Mouse (Mus musculus) gonadal fat pad, adult 2 months (tissue): ENCODE data around the gene Rrp12. TPM values are rescaled to one million over a fixed set of nuclear protein-coding genes. Genes with fewer than 3 reads are reported as not detected.
A peak's percentile ranks its signal among the peaks of the same experiment; 100 is the strongest.
"Not testable (repeated sequence)": the region's sequence is repeated elsewhere in the genome, so short reads cannot be mapped to it uniquely, and the experiment has no call there.

Experiments
- DNase-seq: peaks from one replicate; pipeline ENCODE4 v3.0.0-alpha.2; 2012; ENCODE audit warnings: low read depth
- polyA plus RNA-seq: library from polyadenylated mRNA; depleted of rRNA; stranded (reverse); fragments of >200 nt; gene quantifications from 2 replicates; pipeline ENCODE4 v1.2.3, GENCODE M21; 2012; rRNA removed

Gene Rrp12
- 6.0 and 6.9 TPM in 2 replicates for polyA plus RNA-seq

DNA sequence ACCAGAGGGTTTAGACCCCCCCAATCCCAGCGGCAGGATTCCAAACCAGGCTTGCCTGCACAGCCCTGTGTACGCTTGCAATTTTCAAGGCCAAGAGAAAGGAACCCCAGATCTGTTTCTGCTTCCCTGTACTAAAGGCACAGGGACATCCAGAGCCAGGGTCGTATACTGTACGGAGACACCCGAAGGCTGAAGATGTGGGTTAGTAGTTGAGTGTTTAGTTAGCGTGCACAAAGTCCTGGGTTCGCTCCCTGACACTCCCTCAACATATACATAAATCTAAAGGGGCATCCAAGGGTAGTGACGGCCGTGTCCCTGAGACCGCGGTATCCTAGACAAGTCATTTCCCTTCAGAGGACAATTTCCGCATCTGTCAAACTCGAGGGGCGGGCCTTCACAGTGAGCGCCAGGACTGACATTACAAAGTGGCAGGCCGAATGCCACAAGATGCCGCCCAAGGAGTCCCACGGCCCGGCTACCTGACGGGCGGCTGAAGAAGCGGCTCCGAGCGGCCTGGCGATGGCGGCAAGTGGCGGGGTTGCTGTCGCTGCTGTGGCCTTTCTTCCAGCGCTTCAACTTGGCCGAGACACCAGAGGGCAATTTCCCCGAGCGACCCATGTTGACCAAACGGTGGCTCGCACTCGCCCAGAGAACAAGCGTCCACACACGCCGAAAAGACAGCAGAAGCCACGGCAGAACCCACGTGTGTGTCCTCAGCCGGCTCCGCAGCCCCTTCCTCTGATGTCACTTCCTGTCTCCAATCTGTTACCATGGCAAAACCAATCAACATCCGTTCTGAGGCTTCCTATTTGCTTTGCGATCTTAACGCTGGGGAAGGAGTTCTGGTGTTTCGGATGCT lies at the start of gene Rrp12:
Gene Rrp12 (minus strand): TSS at position 714 of the 859 bp plus-strand sequence.
- no peak for DNase-seq

- no peak for DNase-seq
Observed at GRCm38 (mm10) chr19:41943841-41944240, 47.9 kb upstream of the Rrp12 start.

GRCm38 (mm10) chr19:41938539-41938938 lies 42.6 kb upstream of the Rrp12 start:
- DNase-seq, result no peak

DNA sequence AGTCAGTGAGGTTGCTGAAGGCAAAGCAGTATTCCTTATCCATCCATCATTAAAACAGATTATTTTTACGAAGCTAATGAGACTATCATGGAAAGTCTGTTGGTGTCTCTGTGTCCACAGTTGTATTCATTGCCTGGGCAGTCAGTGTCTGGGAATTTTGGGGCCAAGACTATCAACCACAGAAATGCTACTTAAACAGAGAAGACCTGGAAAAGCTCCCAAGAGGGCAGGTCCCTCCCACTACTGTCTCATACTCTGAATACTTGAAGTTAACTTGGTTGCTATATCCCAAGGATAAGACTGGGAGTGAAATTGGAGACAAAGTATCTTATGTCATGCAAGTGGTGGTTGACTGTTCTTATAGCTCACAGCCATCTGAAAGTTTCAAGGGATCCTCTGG lies 39.9 kb upstream of the Rrp12 start:
- no peak for DNase-seq

DNA sequence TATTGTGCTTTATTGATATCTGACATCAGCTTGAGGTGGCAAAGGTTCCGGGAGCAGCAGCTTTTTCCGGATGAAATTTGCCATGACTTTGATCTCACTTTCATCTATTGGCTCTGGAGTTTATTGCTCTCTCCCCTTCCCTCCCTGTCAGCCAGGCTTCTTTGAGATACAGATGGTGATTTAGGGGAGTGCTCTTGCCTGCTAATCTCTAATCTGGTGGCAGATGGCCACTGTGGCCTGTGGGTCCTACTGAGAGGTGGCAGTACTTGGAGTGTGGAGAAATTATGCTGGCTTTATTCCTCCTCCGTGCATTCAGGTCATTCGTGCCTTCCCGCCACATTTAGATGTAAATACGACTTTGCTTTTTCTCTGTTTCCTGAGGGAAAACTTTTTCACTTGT lies 38.2 kb upstream of the Rrp12 start:
- DNase-seq, result no peak

- peak; percentile 93 for DNase-seq
Observed at GRCm38 (mm10) chr19:41933179-41934086, 37.5 kb upstream of the Rrp12 start, which contains the start of the genes Exosc1 and Zdhhc16. TSS of gene Exosc1 (minus strand) at chr19:41933423. TSS of gene Zdhhc16 (plus strand) at chr19:41933480.

GRCm38 (mm10) chr19:41932686-41933085 lies 36.7 kb upstream of the Rrp12 start:
- DNase-seq, result no peak

DNA sequence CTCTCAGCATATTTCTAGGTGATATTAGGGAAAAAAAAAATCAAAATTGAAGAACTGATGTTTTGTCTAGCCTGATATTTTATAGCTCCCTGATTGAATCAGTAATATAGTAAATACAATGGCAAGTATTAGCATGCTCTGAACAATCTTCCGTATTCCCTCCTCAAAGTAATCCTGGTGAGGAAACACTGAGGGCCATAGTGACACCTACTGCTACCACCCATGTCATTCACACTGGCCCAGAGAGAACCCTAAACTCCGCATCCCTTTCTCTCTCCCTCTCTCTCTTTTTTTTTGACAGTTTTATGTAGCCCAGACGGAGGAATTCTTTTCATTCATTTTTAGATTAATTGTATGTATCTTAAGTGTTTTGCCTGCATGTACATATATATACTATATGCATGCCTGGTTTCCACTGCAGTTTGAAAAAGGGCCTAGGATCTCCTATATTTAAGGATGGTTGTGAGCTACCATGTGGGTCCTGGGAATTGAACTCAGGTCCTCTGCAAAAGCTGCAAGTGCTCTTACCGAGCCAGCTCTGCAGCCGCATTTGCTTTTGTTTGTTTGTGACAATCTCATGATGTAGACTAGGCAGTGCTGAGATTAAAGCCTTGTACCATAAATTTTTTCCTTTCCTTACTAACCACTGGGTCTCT lies 24.6 kb upstream of the Rrp12 start:
- DNase-seq, result no peak

- no peak for DNase-seq
Observed at GRCm38 (mm10) chr19:41919471-41919870, 23.5 kb upstream of the Rrp12 start.

GRCm38 (mm10) chr19:41916853-41917252 lies 20.9 kb upstream of the Rrp12 start:
- no peak for DNase-seq

DNA sequence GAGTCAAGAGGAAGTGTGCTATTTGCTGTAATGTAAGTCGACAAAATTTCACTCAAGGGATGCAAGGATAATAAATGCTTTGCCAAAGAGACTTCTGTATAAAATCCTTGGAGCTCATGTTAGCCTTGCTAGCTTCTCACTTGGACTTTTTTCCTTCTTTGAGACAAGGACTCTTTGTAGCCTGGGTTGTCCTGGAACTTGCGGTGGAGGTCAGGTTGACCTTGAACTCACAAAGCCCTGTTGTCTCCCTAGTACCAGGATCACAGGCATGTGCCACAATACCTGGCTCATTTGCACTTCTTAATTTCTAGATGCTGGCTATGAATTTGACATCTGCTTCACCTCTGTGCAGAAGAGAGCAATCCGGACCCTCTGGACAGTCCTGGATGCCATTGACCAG lies 19.3 kb upstream of the Rrp12 start:
- no peak for DNase-seq

DNA sequence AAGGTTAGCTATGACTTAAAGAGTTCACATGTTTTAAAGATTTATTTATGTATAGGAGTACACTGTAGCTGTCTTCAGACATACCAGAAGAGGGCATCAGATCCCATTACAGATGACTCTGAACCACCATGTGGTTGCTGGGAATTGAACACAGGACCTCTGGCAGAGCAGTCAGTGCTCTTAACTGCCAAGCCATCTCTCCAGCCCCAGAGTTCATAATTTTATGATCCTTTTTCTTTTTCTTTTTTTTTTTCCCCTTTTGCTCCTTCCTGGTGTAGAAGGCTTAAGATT lies 18.6 kb upstream of the Rrp12 start:
- not testable (repeated sequence) for DNase-seq

GRCm38 (mm10) chr19:41913774-41914591 lies 18.0 kb upstream of the Rrp12 start:
- no peak for DNase-seq

DNA sequence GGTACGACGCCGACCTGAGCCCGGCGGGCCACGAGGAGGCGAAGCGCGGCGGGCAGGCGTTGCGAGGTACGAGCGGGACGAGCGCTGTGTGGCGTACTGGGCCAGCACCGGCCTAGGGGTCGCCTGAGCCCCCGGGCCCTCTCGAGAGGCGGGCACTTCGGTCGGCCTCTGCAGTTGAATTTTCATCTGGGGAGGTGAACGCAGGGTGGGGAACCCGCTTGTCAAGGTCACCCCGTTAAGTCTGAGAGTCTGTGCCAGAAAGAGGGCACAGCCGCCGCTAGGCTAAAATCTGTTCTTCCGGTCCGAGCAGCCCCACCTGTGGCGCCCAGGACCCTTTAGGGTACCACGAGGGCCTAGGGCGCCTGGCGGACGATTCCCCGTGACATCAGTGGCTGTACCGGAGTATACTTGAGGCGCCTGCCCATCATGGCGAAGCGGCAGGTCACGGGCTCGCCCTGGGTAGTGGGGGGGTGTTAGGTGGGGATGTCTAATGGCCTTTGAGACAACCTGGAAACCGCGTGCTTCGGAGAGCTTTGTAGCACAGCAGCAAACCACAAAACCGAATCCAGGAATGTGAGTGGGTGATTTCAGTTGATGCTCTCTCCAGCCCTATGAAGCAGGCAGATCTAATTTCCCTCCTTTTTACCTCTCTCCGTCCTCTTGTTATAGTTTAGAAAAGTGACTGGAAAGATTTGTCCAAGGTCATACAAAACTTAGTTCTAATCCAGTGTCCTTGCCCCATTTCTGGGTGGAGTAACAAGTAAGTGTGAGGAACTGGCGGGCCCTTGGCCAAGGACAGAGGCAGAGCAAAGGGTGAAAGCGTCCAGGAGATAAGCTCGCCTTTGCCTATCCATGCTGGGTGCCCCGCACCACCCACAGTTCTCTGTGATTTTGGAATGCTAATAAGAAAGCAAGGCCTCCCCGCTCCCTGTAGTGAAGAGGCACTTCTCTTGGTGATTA lies 16.4 kb upstream of the Rrp12 start:
- no peak for DNase-seq

- DNase-seq, result peak; percentile 58
Observed at GRCm38 (mm10) chr19:41911178-41912073, 15.5 kb upstream of the Rrp12 start, which contains the start of gene Pgam1. TSS of gene Pgam1 (plus strand) at chr19:41911923.

DNA sequence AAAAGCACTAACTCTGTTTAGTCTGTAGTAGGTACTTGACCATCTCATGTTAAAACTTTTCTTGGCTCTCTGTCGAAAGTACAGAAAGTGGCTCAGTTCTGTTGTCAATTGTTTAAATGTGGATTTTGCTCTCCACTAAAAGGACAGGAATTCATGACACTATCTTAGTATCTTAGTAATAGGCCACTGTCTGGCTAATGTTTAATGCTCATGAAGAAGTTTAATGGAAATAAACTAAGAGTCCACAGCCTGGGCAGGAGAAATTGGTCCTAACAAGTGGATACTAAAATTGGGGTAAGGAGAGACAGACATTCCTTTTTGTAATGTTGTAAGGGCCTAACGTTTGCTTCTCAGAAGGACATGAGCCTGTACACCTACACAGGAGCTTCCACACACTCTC lies 14.4 kb upstream of the Rrp12 start:
- DNase-seq, result no peak

DNA sequence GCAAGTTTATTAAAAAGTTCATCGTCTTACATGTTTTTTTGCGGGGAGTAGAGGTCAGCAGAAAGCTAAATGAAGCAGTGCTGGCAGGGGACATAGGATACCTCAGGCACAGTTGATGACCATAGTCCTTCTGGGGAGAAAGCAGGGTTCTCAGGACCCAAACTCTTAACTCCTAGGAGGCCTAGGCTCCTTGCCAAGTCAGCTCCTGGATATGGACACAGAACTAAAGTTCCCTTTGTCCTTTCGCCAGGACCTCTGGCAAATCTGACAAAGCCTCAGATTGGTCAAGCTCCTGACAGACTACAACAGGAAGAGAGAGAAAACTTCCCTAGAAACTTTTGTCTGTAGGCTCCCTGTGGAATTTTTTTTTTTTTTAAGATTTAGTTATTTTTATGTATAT lies 12.8 kb upstream of the Rrp12 start:
- no peak for DNase-seq

DNA sequence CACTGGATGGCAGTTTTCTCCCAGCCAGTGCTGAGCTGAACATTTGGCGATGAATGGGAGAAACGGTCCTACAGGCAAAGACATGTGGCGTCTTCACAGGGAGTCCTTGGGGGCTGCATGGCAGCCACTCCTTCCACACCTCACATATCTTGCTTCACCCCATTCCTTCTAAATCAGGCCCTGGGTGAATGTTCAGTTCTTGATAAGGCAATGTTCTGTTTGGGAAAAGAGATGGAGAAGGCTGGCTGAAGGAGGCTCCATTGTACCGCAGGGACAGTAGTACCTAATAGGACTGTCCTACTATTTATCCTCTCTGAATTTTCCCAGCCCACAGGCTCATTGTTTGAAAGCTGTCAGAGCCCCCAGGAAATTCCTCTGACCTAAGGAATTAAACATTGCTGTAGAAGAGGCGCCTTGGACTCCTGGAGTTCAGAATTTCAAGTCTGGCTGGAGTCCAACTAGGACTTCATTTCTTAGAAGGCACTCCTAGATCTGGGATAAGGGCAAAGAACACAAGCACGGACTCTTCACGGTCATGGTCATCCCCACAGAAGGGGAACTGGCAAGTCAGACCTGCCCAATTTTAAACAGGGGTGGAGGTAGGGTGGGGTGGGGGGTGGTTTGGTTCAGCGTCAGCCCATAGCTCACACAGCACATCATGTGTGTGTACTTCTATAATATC lies 11.2 kb upstream of the Rrp12 start:
- no peak for DNase-seq
